Mouse (Mus musculus) cerebellum, adult 11-12 months (tissue): ENCODE data around the gene Cacna2d1.
A peak's percentile ranks its signal among the peaks of the same experiment; 100 is the strongest.

Experiments
- DNase-seq: peaks from one replicate; pipeline ENCODE4 v3.0.0; 2022

Gene Cacna2d1

DNA sequence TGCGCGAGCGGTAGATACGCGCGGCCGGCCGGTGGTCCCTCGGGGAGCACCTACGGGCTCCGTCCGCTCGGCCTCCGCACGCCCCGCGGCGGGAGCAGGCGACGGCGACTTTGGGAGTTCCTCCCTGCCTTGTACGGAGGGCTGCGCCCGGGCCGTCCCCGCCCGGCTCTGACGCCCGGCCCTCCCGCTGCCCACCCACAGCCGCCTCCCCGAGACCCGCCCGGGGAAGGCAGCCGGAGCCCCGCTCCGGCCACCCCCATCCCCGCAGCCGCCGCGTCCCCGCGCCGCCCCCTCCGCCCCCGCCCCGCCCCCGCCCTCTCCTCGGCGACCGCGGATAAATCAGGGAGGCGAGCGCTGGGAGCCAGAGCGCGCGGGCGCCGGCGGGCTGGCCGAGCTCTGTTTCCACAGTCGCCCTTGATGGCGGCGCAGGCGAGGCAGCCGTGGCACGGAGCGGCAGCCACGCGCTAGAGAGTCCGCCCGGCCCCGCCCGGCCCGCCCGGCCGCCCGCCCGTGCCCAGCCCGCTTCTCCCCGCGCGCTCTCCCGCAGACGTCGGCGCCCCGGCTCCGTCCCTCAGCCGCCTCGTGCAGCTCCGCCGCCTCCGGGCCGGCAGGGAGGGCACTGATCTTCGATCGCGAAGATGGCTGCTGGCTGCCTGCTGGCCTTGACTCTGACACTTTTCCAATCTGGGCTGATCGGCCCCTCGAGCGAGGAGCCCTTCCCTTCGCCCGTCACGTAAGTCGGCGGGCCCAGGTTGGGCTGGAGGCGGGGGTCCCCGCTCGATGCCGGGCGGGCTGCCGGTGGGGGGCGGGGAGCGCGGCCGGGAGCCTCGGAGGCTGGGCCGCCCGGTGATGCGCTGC is at the start of gene Cacna2d1:
Cacna2d1 (plus strand) TSS at position 316 of the 858 bp plus-strand sequence.
- peak; percentile 73 for DNase-seq

DNA sequence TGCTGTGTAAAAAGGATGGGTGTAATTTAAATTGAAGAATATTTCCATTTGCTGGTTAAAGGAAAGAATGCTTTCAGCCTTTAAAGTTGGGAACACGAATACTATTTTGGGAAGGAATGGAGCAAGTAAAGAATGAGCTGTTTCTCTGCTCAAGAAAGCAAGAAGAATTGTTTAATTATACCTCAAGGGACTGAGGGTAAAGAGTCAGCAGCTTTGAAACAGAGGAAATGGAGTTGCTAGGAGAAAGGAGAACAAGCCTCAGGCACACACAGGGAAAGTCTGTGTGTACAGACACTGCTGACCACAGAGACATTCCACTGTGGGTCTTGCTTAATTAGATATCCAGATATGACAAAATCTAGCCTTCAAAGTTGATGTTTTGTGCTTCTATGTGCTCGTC is 39.4 kb upstream of the Cacna2d1 start:
- no peak for DNase-seq

GRCm38 (mm10) chr5:15896706-15897105 is 37.8 kb upstream of the Cacna2d1 start:
- no peak for DNase-seq

DNA sequence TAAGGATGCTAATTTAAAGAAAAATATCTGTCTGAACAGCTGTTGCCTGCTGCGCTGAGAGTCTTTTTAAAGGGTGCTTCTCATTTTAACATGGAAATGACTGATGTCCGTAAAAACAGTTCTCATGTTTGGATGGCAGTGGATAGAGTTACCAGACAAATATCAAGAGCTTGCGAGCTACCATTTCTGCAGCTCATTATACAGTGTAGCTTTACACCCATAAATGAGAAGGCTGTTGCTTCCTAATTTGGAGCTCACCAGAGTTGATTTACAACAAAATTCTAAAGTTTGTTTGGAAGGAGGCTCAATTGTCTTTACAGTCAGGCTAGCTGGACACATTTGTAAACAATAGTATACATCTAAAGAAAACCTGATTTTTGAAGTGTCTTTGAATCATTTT is 28.0 kb upstream of the Cacna2d1 start:
- DNase-seq: no peak

DNA sequence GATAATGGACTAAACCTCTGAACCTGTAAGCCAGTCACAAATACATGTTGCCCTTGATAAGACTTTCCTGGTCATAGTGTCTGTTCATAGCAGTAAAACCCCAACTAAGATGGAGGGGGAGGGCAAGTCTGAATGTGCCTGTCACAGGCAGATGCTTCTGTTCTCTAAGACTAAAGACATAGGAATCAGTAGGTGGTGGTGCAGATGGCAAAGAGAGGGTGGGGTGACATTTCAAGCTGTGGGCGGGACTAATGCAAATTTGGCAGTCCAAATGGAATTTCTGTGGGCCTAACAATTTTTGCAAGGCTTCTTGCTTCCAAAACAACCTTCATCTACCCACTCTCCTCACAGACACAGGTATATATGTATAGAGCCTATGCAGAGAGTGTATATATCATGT is 19.6 kb upstream of the Cacna2d1 start:
- no peak for DNase-seq

DNA sequence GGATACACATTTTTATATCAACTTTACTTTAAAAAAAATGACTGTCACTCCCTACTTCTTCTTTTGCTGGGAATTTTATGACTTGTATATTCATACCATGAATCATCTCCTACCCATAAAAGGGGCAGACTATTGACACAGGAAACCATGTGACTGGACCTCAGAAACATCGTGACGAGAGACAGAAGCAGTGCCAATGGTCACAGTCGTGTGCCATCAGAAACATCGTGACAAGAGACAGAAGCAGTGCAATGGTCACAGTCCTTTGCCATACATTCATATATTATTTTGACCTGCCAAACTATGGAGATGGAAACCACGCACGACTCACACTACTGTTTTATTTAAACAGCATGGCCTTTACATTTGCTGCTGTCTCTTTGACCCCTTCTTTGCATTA is 6.0 kb upstream of the Cacna2d1 start:
- no peak for DNase-seq

GRCm38 (mm10) chr5:15933017-15933416 is 1.5 kb upstream of the Cacna2d1 start:
- no peak for DNase-seq

GRCm38 (mm10) chr5:15933581-15934375 is 713 bp upstream of the Cacna2d1 start:
- DNase-seq: peak; percentile 74

GRCm38 (mm10) chr5:15935234-15935728 is 790 bp downstream of the Cacna2d1 start:
- DNase-seq: peak; percentile 77

DNA sequence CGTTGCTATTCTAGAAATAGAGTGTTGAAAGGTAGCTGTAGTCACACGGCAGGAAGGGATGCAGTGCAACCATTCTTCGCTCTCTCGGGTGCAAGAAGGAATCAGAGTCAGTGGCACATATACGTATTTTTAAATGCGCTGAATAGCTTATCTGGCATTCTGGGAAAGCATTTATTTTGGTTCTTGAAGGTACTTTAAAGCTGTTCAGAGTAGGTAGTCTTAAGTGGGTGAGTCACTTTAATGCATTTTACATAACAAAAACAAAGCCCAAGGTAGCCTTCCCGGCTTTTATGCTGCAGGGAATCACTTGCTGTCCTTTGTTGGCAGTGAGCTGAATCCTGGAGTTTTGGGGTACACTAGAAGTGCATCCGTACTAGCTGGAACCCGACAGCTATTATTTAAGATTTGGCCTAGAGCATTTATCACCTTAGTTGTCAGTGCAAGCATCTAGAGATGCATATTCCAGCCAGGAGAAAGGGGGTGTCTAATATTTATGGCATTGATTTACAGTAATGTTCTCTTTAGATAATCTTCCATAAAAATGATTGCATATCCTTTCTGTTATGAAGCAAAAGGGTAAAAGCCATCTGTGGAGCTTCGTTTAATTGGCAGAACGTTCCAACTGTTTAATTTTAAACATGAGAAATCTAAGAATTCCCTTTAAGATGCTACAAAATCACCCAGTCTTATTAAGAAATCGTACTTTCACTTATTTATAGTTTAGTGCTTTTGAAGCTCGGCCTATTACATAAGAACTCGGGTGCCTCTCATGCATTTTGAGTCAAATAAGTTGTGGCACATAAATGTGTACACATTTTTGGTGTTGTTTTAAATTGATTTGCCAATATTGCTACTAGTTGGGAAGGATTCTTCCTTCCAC is 1.6 kb downstream of the Cacna2d1 start:
- peak; percentile 18 for DNase-seq

- DNase-seq: no peak
Observed at GRCm38 (mm10) chr5:15941191-15941725, 6.8 kb downstream of the Cacna2d1 start.

GRCm38 (mm10) chr5:15942051-15942450 is 7.6 kb downstream of the Cacna2d1 start:
- DNase-seq: peak; percentile 23

DNA sequence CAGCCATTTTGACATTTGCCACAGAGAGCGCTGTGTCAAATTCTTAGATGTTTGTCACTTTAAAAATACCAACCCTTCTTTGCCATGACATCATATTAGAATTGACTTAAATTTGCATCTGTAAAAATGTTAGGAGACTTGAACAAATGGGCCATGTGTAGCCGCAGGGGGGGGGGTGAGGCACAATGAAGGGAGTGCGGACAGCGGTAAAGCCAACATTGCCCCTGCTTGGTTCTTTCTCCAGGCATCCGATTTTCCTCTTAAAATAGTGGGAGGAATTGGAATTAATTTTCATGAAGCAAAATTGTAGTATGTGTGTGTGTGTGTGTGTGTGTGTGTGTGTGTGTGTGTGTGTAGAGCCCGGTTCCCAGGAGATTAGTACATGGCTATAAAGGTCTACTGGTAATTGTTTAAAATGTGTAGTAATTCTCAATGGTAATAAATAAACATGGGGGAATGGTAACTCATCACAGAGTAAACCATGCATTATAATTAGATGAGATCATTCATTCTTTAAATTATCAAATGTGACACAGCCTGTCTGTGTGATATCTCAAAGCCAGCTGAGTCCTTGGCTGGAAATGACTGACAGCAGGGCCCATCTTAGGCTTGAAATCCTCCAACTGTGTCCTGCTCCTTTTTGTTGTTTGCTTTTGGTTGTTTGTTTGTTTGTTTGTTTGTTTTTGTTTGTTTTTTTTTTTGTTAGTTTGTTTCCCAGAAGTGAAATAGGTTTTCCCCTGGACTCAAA is 14.0 kb downstream of the Cacna2d1 start:
- DNase-seq: no peak

GRCm38 (mm10) chr5:15959760-15960159 is 25.3 kb downstream of the Cacna2d1 start:
- DNase-seq: no peak

- DNase-seq: no peak
Observed at GRCm38 (mm10) chr5:15961866-15962265, 27.4 kb downstream of the Cacna2d1 start.

DNA sequence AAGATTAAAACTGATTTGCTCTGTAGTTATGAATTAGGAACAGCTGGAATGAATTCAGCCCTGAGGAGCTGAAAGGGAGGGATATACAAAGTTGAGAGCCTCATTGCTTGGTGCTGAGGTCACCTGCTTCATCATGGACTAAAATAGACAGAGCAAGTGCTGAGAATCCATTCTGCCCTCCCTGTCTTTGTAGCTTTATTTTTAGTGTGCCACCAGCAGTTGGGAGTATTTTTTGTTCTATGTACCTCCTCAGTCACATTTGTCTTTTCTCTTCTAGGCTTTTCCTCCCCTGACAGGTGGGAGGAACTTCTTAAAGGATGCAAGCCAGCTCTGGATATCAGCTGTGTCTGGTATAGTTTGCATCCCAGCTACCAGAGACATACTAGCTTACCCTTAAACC is 32.4 kb downstream of the Cacna2d1 start:
- DNase-seq: no peak

DNA sequence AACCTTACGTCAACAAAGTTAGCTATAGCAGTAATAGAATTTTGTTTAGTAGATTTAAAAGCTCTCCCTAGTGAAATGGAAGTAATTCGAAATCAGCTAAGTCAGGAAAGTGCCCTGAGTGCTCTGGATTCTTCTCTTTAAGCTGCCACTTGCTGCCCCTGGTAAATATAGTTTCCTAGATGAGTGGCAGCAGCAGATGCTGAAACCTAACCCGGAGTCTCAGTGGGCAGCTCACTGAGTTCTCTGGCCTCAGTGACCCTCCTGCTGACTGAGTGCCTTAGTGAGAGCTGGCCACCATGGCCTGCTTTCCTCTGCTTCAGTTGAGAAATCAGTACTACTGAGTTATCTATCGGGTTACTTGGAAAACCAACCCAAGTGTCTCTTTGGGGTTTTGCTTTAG is 37.3 kb downstream of the Cacna2d1 start:
- DNase-seq: no peak

DNA sequence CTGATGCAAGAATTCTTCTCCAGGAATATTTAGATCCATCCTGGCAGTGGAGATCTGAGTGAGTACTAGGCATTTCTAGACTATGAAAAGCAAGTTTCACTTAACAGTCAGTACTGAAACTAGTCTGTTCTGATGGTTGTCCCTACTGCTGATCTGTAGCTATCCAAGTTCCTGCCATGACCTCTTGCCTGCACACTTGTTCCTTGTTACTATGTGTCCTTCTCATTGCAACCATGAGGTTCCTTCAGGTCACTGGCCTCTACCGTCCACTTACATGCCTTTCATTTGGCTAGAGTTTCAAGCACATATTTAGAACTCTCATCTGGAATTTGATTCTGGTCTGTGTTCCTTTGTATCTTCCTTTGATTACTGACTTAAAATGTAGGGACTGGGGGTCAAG is 37.9 kb downstream of the Cacna2d1 start:
- DNase-seq: no peak

- DNase-seq: no peak
Observed at GRCm38 (mm10) chr5:15974652-15975051, 40.2 kb downstream of the Cacna2d1 start.

- no peak for DNase-seq
Observed at GRCm38 (mm10) chr5:15979225-15979624, 44.7 kb downstream of the Cacna2d1 start.

GRCm38 (mm10) chr5:15982573-15982972 is 48.1 kb downstream of the Cacna2d1 start:
- DNase-seq: no peak

DNA sequence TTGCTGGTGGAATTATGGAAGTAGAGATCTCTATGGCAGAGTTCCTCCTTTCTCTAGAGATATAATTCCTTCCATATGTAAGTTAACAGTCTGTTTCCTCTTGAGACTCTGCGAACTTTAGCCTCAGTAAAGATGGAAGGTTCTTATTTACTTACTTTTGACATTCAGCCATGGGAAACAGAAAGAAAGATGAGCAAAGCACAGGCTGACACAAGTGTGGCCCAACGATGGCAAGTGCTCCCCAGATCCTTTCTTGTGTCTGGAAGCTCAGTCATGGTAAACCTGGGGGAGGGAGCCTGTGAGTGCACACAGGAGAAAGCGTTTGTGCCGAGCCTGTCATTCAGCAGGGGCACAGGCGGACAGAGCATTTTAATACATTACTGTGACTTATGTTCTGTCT is 48.9 kb downstream of the Cacna2d1 start:
- DNase-seq: no peak
